Mouse (Mus musculus): ENCODE data around the gene Gm28047. TPM values are rescaled to one million over a fixed set of nuclear protein-coding genes. Genes with fewer than 3 reads are reported as not detected.

Gm28047 gene
- polyA plus RNA-seq, 2 experiments, result not detected

DNA sequence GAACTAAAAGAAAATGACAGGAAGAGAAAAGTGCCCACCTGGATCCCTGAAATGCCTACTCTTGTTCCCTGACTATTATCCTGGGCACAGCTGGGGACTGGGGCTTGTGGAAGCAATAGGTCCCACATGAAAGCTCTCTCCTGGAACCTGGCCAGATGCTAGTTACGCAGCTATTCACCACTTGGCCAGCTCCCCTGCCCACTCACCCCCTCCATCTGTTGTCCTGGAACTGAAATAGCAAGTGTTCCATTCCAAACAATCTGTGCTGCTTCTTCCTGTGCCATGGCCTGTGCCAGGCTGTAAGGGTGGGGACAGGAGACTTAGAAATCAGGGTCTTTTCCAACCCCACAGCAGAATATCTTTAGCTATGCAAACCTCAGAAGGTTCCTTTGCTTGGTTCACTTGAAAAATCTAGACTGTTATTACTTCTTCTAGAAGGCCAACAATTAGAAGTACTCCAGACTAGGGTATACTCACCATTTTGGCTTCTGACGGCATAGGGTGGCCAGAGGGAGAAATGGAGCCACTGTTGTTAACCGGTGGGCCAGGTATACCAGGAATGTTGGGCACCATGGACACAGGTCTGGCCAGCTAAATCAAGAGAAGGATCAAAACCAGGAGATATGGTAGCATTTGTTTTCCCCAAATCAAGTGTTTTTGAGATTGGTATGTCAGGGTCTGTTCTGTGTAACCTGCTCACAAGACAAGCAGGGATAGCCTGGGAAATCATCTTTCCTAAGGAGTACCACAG lies 78.0 kb downstream of the Gm28047 start:
- no peak overlapping the region for H3K9ac ChIP-seq (replicated peaks)
- H3K4me1 ChIP-seq (replicated peaks; ENCODE audit: control insufficient read depth in 2 of 2, insufficient read depth in 2 of 2, low read length in 1 of 2), result no peaks in the 10 kb centered on the region
- H3K4me3 ChIP-seq (ENCODE audit: insufficient read depth in 1 of 2, low read depth in 2 of 2, low read length in 2 of 2), result no peak overlapping the region
- H3K27ac ChIP-seq, result no peak overlapping the region
- 79% methylated on average over 3 of the region's 3 CpGs for WGBS (ENCODE audit: insufficient replicate concordance)
- TF ChIP-seq CTCF (IDR thresholded peaks at IDR 0.05; ENCODE audit: low read depth) (no peak), EP300 (IDR thresholded peaks at IDR 0.05; ENCODE audit: low read depth) (no peak)
- ATAC-seq (ENCODE audit: insufficient read depth) (no peak), DNase-seq (ENCODE audit: low read depth in 3 of 3, low spot score in 3 of 3) (no peak)
- no peak overlapping the region for H3K4me2 ChIP-seq (ENCODE audit: low read depth)
- peaks cover 7% of the 10 kb centered on the region for H3K36me3 ChIP-seq (replicated peaks; ENCODE audit: control insufficient read depth, insufficient read depth, low read depth)
- H3K9me3 ChIP-seq (ENCODE audit: control insufficient read depth, low read length), result no peaks in the 10 kb centered on the region
- H3K27me3 ChIP-seq (ENCODE audit: control insufficient read depth, insufficient read depth, low read length), result no peaks in the 10 kb centered on the region

DNA sequence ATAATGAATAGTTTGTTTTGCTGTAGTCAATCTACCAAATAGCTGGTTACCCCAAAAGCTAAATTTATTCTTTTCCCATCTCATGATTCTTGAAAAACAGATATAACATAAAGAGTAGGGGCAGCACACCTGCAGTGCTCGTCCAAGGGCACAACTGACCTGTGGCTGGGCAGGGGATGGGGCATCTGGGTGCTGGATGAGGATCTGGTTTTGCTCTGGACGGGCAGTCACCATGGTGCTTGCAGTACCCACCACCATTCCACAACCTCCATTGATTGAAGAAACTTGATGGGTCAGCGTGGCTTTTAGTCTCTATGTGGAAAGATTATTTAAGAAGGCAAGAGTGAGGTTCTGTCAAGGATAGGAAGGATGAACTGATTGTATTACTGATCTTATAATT lies 78.6 kb downstream of the Gm28047 start:
- TF ChIP-seq CTCF (IDR thresholded peaks at IDR 0.05; ENCODE audit: low read depth) (no peak), EP300 (IDR thresholded peaks at IDR 0.05; ENCODE audit: low read depth) (no peak)
- H3K4me2 ChIP-seq (ENCODE audit: low read depth), result no peak overlapping the region
- no peak overlapping the region for H3K4me3 ChIP-seq (ENCODE audit: insufficient read depth in 1 of 2, low read depth in 2 of 2, low read length in 2 of 2)
- H3K36me3 ChIP-seq (replicated peaks; ENCODE audit: control insufficient read depth, insufficient read depth, low read depth), result peaks cover 8% of the 10 kb centered on the region
- H3K9me3 ChIP-seq (ENCODE audit: control insufficient read depth, low read length), result no peaks in the 10 kb centered on the region
- no peak overlapping the region for H3K9ac ChIP-seq (replicated peaks)
- ATAC-seq (ENCODE audit: insufficient read depth), result no peak
- no peak for DNase-seq (ENCODE audit: low read depth in 3 of 3, low spot score in 3 of 3)
- H3K4me1 ChIP-seq (replicated peaks; ENCODE audit: control insufficient read depth in 2 of 2, insufficient read depth in 2 of 2, low read length in 1 of 2), result no peaks in the 10 kb centered on the region
- WGBS (ENCODE audit: insufficient replicate concordance), result 69% methylated on average over 3 of the region's 3 CpGs
- H3K27me3 ChIP-seq (ENCODE audit: control insufficient read depth, insufficient read depth, low read length), result no peaks in the 10 kb centered on the region
- no peak overlapping the region for H3K27ac ChIP-seq

DNA sequence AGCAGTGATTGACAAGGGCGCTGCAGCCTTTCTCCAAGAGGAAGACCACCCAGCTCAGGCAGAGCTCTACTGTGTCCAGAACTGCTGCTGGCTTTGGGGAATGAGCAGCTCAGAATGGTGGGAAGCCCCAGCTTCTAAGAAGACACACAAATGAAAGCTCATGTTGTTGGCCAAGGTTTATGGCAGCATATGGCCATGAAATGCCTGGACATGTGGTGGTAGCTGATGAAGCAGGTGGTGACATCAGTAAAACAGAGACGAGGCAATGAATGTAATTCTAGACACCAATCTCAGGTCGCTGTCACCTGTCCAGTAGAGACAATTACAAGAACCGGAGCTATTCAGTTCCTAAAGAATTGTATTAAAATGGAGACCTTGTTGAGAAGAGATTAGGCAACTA lies 80.1 kb downstream of the Gm28047 start:
- DNase-seq (ENCODE audit: low read depth in 3 of 3, low spot score in 3 of 3) (no peak), ATAC-seq (ENCODE audit: insufficient read depth) (no peak)
- no peaks in the 10 kb centered on the region for H3K9me3 ChIP-seq (ENCODE audit: control insufficient read depth, low read length)
- 78% methylated on average over 4 of the region's 4 CpGs for WGBS (ENCODE audit: insufficient replicate concordance)
- H3K27me3 ChIP-seq (ENCODE audit: control insufficient read depth, insufficient read depth, low read length), result no peaks in the 10 kb centered on the region
- no peak overlapping the region for H3K27ac ChIP-seq
- no peaks in the 10 kb centered on the region for H3K4me1 ChIP-seq (replicated peaks; ENCODE audit: control insufficient read depth in 2 of 2, insufficient read depth in 2 of 2, low read length in 1 of 2)
- TF ChIP-seq EP300 (IDR thresholded peaks at IDR 0.05; ENCODE audit: low read depth) (no peak), CTCF (IDR thresholded peaks at IDR 0.05; ENCODE audit: low read depth) (no peak)
- peaks cover 12% of the 10 kb centered on the region for H3K36me3 ChIP-seq (replicated peaks; ENCODE audit: control insufficient read depth, insufficient read depth, low read depth)
- no peak overlapping the region for H3K4me3 ChIP-seq (ENCODE audit: insufficient read depth in 1 of 2, low read depth in 2 of 2, low read length in 2 of 2)
- H3K4me2 ChIP-seq (ENCODE audit: low read depth), result no peak overlapping the region
- no peak overlapping the region for H3K9ac ChIP-seq (replicated peaks)

DNA sequence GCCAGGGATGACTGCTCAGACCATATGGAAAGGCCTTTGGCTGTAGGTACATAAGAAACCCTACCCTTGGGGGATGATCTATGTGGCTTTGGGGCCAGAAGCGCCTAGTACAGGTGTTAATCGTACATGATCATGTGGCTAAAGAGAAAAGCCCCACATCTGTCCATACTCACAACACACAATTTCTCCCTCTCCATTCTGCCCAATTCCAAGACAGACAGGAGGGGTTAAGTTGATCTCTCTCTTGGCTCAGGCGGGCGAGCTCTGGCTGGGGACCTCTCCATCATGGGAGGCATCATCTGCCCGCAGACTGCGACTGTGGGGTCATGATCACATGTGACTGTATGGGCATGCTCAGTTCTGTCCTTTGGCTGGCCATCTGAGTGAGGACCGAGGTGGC lies 90.9 kb downstream of the Gm28047 start:
- no peaks in the 10 kb centered on the region for H3K4me1 ChIP-seq (replicated peaks; ENCODE audit: control insufficient read depth in 2 of 2, insufficient read depth in 2 of 2, low read length in 1 of 2)
- H3K27ac ChIP-seq, result no peak overlapping the region
- no peak overlapping the region for H3K9ac ChIP-seq (replicated peaks)
- H3K4me3 ChIP-seq (ENCODE audit: insufficient read depth in 1 of 2, low read depth in 2 of 2, low read length in 2 of 2), result no peak overlapping the region
- no peaks in the 10 kb centered on the region for H3K27me3 ChIP-seq (ENCODE audit: control insufficient read depth, insufficient read depth, low read length)
- ATAC-seq (ENCODE audit: insufficient read depth), result no peak
- TF ChIP-seq EP300 (IDR thresholded peaks at IDR 0.05; ENCODE audit: low read depth), result no peak
- no peak for TF ChIP-seq CTCF (IDR thresholded peaks at IDR 0.05; ENCODE audit: low read depth)
- WGBS (ENCODE audit: insufficient replicate concordance), result 79% methylated on average over 7 of the region's 7 CpGs
- no peak for DNase-seq (ENCODE audit: low read depth in 3 of 3, low spot score in 3 of 3)
- peaks cover 16% of the 10 kb centered on the region for H3K36me3 ChIP-seq (replicated peaks; ENCODE audit: control insufficient read depth, insufficient read depth, low read depth)
- no peaks in the 10 kb centered on the region for H3K9me3 ChIP-seq (ENCODE audit: control insufficient read depth, low read length)
- H3K4me2 ChIP-seq (ENCODE audit: low read depth), result no peak overlapping the region

- TF ChIP-seq CTCF (IDR thresholded peaks at IDR 0.05; ENCODE audit: low read depth) (no peak), EP300 (IDR thresholded peaks at IDR 0.05; ENCODE audit: low read depth) (no peak)
- Histone ChIP-seq H3K27ac (no peak overlapping the region), H3K9me3 (ENCODE audit: control insufficient read depth, low read length) (no peaks in the 10 kb centered on the region), H3K4me2 (ENCODE audit: low read depth) (no peak overlapping the region), H3K9ac (replicated peaks) (no peak overlapping the region), H3K4me1 (replicated peaks; ENCODE audit: control insufficient read depth in 2 of 2, insufficient read depth in 2 of 2, low read length in 1 of 2) (no peaks in the 10 kb centered on the region), H3K27me3 (ENCODE audit: control insufficient read depth, insufficient read depth, low read length) (no peaks in the 10 kb centered on the region), H3K4me3 (ENCODE audit: insufficient read depth in 1 of 2, low read depth in 2 of 2, low read length in 2 of 2) (no peak overlapping the region), H3K36me3 (replicated peaks; ENCODE audit: control insufficient read depth, insufficient read depth, low read depth) (peaks cover 10% of the 10 kb centered on the region)
- 79% methylated on average over 3 of the region's 3 CpGs for WGBS (ENCODE audit: insufficient replicate concordance)
- no peak for DNase-seq (ENCODE audit: low read depth in 3 of 3, low spot score in 3 of 3)
- no peak for ATAC-seq (ENCODE audit: insufficient read depth)
Measured at GRCm38 (mm10) chr15:102532106-102532900, 92.6 kb downstream of the Gm28047 start.
